Mouse (Mus musculus): ENCODE measurements around the gene 3425401B19Rik.

- TF ChIP-seq CTCF (IDR thresholded peaks at IDR 0.05; ENCODE audit: insufficient read depth, low read length) (no peak), POLR2A (IDR thresholded peaks at IDR 0.05; ENCODE audit: borderline replicate concordance, extremely low read depth, low read depth, low read length) (no peak)
These were observed 12.7 kb upstream of the 3425401B19Rik start for GRCm38 (mm10) chr14:32697774-32698173.
